Mouse (Mus musculus) adrenal gland, postnatal 4 days (tissue): Measurements from ENCODE around the gene Park7. TPM values are rescaled to one million over a fixed set of nuclear protein-coding genes. Genes with fewer than 3 reads are reported as not detected.
A peak's percentile ranks its signal among the peaks of the same experiment; 100 is the strongest.
"Not testable (repeated sequence)": the region's sequence is repeated elsewhere in the genome, so short reads cannot be mapped to it uniquely, and the experiment has no call there.

Experiments used
- DNase-seq, 2 experiments: peaks; one replicate each; pipeline ENCODE4 v3.0.0; 2021 to 2022; ENCODE audit warnings: low spot score in 2 of 2, mixed read lengths in 2 of 2
- total RNA-seq, 2 experiments: library from RNA; stranded (reverse); gene quantifications; 2 replicates each; pipeline ENCODE4 v1.2.3; 2021

Gene Park7
- total RNA-seq, 2 experiments from 2014 or later: 252 to 253 TPM

DNA sequence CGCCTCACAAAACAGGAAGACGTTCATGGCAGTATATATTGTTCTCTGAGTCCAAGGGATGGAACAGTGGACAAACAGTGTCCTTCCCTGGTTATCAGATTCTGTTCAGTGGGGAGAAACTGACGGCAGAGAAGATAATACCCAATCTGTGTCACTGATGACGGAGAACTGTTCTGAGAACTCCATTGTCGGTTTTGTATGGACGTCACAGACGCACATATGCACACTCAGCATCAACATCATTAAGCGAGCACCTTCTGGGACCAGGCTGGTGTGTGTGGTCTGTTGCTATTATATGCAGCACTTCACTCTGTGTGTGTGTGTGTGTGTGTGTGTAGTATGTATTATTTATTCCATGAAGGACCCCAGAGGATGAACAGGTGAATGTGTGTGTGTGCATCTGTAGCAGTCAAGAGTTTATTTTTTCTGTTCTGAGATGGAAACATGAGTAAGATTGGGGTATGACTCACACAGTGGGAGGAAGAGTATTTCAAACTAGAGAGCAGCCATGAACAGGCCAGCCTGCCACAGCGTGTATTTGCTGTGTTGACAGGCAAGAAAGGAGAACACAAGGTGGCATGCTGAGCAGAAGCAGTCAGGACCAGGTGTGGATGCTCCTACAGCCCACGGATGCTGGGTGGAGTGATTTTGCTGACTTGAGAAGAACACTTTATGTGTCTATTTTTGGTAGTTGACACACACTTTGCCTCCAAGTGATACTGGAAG is 1.1 kb upstream of the Park7 start:
- DNase-seq: no peak

DNA sequence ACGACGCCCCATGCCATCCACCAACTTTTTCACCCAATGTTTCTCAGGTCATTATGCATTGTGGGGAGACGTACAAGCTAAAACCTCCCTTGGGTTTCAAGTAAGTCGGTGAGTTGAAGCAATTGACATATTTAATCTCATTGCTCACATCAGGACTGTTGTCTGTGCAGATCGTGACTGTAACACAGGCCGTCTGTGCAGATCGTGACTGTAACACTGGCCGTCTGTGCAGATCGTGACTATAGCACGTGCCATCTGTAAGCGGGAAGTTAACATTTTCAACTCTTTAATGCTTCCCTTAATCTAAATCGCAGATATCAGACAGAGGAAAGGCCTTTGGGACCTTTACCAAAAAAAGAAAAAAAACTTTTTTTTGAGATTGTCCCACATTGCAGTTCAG is 494 bp downstream of the Park7 start:
- no peak for DNase-seq

DNA sequence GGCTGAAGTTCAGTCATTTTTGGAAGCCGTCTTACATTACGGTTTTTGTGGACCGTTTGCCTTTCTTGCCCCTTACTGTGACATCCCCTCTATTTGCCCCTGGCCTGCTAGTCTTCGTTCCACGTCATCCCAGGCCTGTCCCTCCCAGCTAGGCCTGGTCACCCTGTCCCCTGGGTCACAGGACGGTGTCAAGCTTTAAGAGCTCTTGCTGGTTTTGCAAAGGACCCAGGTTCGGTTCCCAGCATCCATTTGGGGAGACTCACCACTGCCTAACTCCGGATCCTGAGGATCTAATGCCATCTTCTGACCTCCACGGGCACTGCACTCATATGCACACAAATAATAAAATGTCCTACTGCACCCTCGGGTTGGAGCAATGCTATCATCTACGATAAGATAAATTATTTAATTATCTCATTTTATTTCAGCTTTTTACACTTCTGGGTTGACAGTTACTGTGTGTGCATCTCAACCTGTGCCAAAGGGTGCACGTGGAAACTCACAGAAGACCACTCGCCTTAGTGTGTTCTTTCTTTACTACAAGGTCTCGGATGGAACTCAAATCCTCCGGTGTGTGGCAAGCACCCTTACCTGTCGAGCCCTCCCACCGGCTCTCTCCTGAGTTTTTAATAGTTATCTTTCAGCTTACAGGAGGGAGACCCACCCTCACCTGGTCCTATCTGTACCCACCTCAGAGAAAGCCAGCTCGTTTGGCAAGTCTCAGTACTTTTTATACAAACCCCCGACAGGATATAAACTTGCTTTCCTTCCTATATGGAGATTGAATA is 3.9 kb downstream of the Park7 start:
- DNase-seq: no peak

DNA sequence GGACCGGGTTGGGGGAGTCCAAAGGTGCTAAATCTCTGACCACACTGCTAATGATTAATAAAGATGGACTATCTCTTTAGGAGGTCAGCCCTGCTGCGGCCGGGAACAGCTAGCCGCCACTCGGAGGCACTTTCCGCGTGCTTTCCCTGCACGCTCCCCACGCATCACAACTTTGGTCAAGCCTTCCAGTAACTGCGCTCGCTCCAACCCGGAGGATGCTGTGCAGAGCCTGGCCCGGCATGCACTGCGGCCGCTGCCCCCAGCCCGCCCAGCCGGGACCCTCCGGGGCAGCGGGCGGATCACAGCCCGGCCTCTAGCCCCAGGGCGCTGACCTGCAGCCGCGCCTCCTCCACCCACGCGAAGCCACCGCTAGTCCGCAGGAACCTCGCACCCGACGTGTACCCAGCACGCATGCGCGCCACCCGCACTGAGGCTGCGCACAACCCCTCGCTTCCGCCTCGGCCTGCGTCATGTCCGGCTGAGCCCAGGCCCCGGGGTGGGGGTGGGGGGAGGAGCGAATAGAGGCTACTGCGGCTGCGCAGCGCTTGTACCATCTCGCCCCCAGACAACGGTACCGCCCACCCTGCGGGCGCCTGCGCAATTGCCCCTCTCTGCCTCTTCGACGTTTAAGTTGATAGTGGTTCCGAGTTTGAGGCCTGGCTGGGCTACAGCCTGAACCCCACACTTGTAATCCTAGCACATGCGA is 4.6 kb downstream of the Park7 start:
- peak; percentile 98 to 99 for DNase-seq

DNA sequence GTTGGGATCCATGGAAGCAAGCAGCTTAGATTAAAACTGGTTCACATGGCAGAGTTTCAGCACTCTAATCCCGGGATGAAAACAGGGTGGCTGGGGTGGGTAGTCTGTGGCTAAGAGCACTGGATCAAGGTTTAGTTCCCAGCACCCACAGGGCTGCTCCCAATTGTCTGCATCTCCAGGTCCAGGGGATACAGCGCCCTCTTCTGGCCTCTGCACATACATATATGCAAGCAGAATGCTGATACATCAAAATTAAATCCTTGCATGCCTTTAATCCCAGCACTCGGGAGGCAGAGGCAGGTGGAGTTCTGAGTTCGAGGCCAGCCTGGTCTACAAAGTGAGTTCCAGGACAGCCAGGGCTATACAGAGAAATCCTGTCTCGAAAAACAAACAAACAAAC is 5.7 kb downstream of the Park7 start:
- not testable (repeated sequence) for DNase-seq

DNA sequence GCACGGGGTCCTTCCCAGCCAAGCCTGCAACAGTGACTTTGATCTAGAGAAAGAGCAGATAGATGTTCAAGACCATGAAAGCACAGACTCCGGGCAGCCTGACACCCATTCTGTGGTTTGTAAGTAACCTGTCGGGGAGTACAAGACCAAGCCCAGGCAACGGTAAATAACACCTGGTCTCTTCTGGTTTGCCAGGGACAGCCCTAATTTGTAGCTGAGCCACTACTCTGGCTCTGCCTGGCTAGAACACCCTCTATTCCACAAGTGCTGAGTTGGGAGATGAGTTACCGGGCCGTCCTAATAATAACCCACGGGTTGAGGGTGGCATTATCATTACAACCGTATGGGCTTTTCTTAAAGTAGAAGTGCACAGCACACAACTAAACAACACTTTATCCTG is 7.1 kb downstream of the Park7 start:
- no peak for DNase-seq

DNA sequence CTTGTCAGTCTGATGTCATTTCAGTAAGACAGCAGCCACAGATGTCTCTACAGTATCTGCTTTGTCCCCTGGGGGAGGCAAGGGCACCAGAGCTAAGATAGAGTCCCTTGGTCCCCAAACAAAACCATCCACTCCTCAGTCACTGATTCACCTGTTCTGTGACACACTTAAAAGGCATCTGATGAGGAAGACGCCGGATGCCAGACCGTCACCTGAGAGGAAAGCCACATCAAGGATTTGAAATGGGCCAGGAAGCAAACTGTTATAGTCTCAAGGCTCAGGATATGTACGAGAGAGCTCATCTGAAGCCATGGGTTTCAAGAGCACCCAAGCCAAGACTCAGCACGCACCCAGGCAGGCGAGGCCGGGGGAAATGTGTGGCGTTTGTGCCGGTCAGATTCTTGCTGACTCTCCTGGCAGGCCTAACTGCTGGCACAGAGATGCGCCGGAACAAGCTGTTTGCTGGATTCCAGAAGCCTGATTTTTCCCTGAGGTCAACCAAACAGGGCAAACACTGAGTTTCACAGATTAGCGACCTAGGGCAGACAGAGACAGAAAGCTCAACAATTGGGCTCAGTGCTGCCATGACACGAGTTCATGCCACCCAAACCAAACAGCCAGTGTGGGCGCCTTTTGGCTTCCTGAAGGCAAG is 11.0 kb downstream of the Park7 start:
- no peak for DNase-seq

DNA sequence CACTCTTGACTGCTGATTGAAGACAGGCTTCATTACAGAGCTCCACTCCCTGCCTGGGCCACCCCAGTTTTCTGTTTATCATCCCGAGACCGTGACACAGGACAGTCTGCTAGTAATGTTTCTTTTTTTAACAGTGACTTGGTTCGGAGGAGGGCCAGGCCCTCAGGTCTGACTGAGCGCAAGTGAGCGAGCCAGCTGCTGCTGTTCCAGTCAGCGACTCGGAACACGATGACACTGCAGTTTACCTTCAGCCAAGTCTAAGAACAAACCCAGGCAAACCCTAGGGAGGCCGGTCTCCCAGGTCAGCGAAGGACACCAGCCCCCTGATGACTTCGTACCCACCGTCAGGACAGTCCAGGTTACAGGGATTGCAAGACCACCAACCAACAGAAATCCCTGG is 12.2 kb downstream of the Park7 start:
- DNase-seq: no peak

DNA sequence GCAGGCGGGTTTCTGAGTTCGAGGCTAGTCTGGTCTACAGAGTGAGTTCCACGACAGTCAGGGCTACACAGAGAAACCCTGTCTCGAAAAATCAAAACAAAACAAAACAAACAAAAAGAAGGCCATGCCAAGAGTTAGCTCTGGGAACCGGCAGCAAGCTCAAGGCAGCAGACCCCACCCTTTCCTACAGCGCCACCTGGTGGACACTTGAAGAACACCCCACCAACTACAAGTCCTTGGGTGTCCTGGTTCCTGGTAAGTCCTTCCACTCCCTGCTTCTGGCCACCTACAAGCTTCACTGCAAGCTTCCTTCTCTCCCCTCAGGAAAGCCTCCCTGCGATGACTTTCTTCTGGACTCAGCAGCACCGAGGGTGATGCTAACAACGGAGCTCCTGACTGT is 12.6 kb downstream of the Park7 start:
- DNase-seq: peak; percentile 53 to 62

DNA sequence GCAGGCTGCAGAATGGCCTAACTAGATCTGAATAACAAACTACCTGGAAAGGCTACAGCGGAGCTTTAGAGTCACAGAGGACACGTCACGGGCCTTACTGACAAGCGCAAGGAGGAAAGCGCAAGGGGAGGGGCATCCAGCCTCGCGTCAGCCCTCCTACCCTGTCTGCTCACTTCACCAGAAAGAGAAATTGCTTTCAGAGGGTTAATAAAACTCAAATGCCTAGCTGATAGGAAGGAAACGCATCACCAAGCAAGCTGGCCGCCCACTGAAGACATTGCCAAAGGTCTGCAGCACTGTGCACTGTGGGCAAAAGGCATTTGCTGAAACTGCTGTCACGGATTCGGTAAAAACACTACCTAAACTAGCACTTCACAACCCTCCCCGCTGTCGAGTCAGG is 13.8 kb downstream of the Park7 start:
- DNase-seq: no peak

DNA sequence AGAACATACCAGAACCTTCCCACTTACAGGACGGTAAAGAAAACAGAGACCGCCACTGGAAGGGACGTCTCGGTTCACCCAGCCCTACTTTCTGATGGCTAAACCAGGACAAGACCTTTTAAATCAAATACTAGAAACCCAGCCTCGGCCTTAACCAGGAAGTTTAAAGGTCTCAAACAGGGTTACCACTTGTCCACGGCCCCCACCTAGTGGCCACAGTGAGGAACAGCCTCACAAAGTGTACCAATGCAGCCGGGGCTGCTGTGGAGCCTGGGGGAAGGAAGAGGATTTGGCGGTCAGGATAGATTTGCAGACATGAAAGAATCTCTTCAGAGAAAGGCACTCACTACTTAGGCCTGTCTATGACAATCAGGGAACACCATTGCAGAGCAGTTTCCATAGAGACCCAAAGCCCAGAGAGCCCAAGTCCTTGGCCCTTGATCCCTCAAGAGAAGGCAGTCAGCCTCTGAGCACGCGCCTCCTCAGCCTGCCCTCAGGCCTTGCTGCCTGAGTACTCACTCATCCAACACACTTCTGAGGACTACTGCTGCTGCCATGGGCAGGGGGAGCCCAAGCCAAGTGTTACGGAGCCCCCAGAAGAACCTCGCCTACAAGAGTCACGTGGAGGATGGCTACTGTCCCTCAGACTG is 15.4 kb downstream of the Park7 start:
- peak in 1 of 2 experiments; percentile 74 for DNase-seq

DNA sequence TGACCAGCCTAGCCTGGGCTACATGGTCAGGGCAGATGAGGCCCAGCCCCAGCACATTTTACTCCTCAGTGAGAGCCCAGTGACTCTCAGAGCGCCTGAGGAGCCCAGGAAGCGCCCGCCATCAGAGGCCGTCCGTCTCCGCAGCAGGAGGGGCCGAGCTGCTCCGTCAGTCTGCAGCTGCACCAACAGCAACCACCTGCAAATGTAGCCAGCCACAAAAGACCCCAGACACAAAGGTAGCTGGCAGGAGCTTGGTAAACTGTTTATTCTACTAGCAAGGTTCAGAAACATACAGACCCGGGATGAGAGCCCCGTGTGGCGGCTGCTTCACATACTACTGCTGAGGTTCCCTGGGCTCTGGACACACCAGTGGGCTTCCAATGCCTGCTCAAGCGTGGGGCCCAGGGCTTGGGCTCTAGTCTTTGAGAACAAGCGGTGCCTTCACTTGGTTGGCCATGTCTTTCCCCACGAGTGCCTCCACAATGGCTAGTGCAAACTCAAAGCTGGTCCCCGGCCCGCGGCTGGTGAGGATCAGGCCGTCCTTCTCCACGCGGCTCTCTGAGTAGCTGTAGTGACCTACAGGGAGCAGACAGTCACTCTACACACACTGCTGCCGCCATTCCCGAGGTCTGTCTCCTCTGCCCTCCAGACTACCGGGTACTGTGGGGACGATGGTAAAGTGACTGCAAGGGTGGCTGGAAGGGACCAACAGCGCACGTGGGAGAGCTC is 17.2 kb downstream of the Park7 start:
- DNase-seq: no peak

DNA sequence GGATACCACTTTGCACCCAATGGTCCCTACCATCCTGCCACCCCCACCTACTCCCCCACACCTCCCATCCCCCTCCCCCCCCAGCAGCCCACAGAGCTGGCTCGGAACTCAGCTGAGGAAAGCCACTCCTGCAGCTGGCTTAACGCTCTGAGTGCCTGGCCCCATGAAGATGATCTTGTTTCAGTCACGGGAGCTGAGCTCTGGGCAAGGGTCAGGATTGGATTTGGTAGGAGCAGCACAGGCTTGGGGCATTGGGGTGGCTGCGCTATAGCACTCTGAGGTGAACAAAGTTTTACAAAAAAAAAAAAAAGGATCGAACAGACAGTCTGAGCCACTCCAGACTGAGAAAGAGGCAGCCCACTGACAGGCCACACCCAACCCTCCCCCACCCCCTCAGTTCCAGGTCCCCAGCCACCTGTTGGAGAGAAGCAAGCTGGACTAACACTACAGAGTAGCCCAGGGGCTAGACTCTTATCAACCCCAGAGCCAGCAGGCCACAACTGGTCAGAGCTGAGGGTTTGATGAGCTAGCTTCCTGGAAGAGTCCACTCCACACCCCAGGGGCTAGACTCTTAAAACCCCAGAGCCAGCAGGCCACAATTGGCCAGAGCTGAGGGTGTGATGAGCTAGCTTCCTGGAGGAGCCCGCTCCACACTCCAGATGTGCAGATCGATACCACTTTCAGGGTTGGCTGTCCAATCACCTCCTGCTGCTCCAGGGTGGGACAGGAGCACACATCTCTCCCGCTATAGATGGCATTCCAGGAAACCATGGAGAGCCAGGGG is 19.3 kb downstream of the Park7 start:
- DNase-seq: no peak

DNA sequence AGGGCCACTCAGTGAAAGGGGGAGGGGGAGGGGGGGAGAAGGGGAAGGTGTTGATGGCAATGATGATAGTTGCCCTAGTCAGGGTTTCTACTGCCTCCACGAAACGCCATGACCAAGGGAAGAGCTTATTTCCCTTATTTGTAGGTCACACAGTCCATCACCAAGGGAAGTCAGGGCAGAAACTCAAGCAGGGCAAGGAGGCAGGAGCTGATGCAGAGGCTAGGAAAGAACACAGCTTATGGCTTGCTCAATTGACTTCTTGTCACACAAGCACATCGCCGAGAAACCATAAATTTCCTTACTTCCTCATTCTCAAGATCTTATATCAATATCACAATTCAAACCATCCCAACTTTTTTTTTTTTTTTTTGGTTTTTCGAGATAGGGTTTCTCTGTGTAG is 22.9 kb downstream of the Park7 start:
- DNase-seq: no peak

DNA sequence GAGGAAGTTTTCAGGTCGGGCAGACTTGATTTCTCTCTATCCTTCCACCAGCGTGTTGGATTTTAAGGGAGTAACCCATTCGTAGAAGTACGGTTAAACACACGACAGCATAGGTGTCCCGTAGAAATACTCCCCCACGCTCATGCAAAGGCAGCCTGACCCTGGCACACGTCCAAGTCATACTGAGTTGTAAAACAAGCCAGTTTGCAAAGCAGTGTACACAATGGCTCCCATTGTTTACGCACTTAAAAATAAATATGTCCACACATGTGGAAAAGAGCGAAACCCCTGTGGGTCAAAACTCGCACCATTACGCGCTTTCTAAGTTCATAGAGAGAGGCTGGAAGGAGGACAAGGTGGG is 24.3 kb downstream of the Park7 start:
- no peak for DNase-seq

DNA sequence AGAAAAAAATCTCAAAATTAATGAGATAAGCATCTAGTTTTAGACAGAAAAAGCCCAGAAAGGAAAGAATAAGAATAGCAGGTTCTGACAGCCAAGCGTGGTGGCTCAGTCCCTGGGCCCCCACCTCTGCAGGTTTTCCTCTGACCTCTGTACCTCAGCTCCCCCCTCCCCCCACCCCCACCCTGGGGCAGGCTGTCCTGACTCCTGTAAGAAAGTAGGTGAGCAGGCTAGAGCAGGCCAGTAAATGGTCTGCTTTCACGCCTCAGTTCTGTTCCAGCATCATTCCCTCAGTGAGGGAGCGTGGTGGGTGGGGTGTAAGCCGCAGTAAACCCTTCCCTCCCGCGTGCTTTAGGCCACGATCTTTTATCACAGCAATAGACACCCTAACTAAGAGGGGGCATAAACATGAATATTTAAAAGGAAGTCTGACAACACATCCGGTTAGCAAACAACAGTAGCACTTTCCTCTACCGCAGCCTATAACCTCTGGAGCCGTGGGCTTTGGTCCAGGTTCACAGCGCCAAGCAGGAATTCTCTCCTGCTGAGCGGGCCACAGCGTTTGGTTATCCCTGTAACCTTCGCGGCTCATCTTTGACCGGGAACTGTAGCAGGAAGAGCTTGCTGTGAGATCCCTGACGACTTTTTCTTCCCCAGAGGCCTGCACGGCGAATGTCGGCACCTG is 24.8 kb downstream of the Park7 start:
- no peak for DNase-seq

DNA sequence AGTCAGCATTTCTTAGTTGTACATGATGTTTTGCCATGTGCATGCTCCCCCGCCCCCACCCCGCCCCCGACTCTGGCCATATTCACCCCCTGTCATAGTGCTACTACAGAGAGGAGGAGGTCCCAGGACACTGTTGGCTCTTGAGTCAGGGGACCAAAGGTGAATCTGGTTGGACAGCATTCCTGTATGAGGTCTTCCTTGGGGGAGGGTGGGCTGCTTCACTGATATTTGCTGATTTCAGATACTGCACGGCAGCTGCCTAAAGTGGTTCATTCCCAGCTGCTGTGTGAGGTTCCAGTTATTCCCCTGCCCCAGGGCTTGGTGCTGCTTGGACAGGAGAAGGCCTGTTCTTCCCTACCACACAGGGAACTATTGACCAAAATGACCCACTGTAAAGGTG is 25.7 kb downstream of the Park7 start:
- no peak for DNase-seq

DNA sequence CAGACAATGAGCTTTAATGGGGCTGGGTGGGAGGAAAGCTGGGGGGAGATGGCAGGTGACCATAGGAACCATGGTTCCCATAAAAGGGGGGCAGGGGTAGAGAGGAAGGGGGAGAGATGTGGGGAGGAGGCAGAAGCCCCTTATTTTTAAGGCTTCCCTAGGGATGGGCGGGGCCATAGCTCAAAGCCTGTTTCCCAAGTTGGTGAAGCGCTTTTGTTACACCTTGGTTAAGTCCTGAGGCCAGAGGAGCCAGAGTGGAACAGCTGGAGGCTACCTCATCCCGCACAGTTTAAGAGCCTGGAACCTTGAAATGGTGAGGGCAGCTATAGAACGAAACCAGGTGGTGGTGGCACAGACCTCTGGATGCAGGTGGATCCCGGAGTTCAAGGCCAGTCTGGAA is 26.3 kb downstream of the Park7 start:
- DNase-seq: no peak

DNA sequence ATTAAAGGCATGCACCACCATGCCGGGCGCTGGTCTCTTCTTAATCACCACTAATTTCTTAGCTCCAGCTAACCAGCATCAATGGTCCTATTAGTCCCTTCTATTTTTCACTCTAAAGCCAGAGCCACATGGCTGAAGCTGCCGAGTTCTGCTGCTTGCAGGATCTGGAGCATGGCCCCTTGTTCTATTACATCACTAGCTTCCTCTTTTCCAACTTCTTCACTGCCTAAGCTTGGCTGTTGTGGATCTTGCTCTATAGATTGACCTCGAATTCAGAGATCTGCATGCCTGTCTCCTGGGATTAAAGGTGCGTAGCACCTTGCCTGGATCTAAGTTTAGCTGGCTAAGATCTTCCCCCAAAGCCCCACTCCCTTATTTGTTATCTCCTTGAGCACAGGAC is 31.6 kb downstream of the Park7 start:
- DNase-seq: no peak
